8 mouse cellular contexts compared by ENCODE assay signal in the genomic region with DNA sequence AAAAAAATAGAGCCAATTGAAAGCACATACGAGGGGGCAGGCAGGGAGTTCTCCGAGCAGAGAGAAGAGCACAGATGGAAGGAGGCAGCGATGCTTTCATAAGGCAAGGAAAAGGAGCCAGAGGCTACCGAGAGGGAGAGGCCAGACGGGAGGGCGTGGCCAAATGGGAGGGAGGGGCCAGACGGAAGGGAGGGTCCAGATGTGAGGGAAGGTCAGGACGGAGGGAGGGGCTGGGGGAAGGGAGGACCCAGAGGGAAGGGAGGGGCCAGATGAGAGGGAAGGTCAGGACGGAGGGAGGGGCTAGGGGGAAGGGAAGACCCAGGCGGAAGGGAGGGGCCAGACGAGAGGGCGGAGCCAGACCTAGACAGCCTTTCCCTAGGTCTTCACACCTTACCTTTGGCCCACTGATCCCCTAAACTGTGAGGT. TPM values are rescaled to one million over a fixed set of nuclear protein-coding genes. Genes with fewer than 3 reads are reported as not detected.
A peak's percentile ranks its signal among the peaks of the same experiment; 100 is the strongest.
DNase-seq lines count a peak whose midpoint lies in the region; ATAC-seq and TF ChIP-seq lines count a peak whose summit lies in the region.

No protein-coding gene starts in this region.

- peaks cover 12% of the 10 kb centered on the region for H3K27me3 ChIP-seq in E14TG2a.4 (ENCODE audit: insufficient read depth, low read length)
- no peaks in the 10 kb centered on the region for H3K27me3 ChIP-seq in liver, embryonic 11.5 days (replicated peaks; ENCODE audit: control insufficient read depth, insufficient read depth, low read length)

- no peak overlapping the region for H3K9ac ChIP-seq in liver, embryonic 11.5 days (ENCODE audit: low read depth, low read length)

- 3% methylated on average over 12 of the region's 12 CpGs for WGBS in liver, embryonic 11.5 days

- peak; percentile 67 to 78 for DNase-seq in adrenal gland, adult (ENCODE audit: inconsistent age in 2 of 2, low spot score in 1 of 2)
- no peak for DNase-seq in adrenal gland, adult 8-10 months
- peak; percentile 61 for DNase-seq in embryo, embryonic 11.5 days (ENCODE audit: low read depth, low spot score)
- peak; percentile 41 to 55 for DNase-seq in heart, postnatal 36 days
- peak; percentile 87 for DNase-seq in liver, embryonic 11.5 days (ENCODE audit: low spot score)
- no peak for DNase-seq in right cerebral cortex, postnatal 36 days (ENCODE audit: low spot score in 2 of 2)

- peak overlapping the region; percentile 50 for H3K4me2 ChIP-seq in liver, embryonic 11.5 days

- H3K4me1 ChIP-seq in E14TG2a.4 (replicated peaks; ENCODE audit: low read depth, low read length): peaks cover 51% of the 10 kb centered on the region
- H3K4me1 ChIP-seq in liver, embryonic 11.5 days (replicated peaks; ENCODE audit: control insufficient read depth, insufficient read depth, low read length): peaks cover 48% of the 10 kb centered on the region

- TF ChIP-seq CTCF in E14TG2a.4 (conservative IDR thresholded peaks at IDR 0.05; ENCODE audit: low read length): no peak

- H3K27ac ChIP-seq in liver, embryonic 11.5 days (ENCODE audit: low read depth, low read length): peak overlapping the region; percentile 83

- intact Hi-C loops in heart, postnatal 36 days (cut with DNase I): loop anchor here (2.0 to 5.0 kb wide), 2 partner anchors 95 to 216 kb away; no protein-coding TSS in a partner anchor

- peak overlapping the region; percentile 23; the same call in 1 of the 2 replicates for H3K4me3 ChIP-seq in E14TG2a.4 (replicated peaks; ENCODE audit: low read length)
- peak overlapping the region; percentile 25; the same call in 1 of the 2 replicates for H3K4me3 ChIP-seq in liver, embryonic 11.5 days (ENCODE audit: low read depth, low read length)

- no peaks in the 10 kb centered on the region for H3K9me3 ChIP-seq in E14TG2a.4 (ENCODE audit: low read length)
- no peaks in the 10 kb centered on the region for H3K9me3 ChIP-seq in liver, embryonic 11.5 days (ENCODE audit: control insufficient read depth, low read length)

- no peaks in the 10 kb centered on the region for H3K36me3 ChIP-seq in E14TG2a.4 (ENCODE audit: insufficient read depth, low read length)
- no peaks in the 10 kb centered on the region for H3K36me3 ChIP-seq in liver, embryonic 11.5 days (ENCODE audit: control insufficient read depth, insufficient read depth, low read length)

- peak; percentile 62 for ATAC-seq in liver, embryonic 11.5 days (replicated peaks; ENCODE audit: low FRiP score)
- 0 out of 2 replicates have a peak, but pooled peaks have one; percentile 11 for ATAC-seq in neutrophil, adult 5-6 weeks (ENCODE audit: extremely low read depth, insufficient number of reproducible peaks, low FRiP score, poor library complexity, severe bottlenecking)

RNA-seq across cellular contexts. Expression of a gene that starts 18.3 kb away (rescaled TPM):
- total RNA-seq in adrenal gland, adult 8-10 months (2022): 100 to 1,000 TPM; 140 to 182 (median 166) TPM
- total RNA-seq in heart, postnatal 36 days (2021): 10 to 100 TPM; 75.5 to 80.0 TPM
- polyA plus RNA-seq in liver, embryonic 11.5 days (2014; fragmentation: Nextera tagmentation; extraction: Ambion mirVana): 37.8 and 48.1 TPM in 2 replicates
- total RNA-seq in neutrophil, adult 5-6 weeks (2017): 36.7 and 37.0 TPM in 2 replicates

RNA-seq across cellular contexts. Expression of a gene that starts 37.3 kb away (rescaled TPM):
- total RNA-seq in adrenal gland, adult 8-10 months (2022): 1 to 10 TPM; 5.5 to 9.0 (median 6.5) TPM
- 10 to 100 TPM; 24.7 to 32.1 TPM for total RNA-seq in heart, postnatal 36 days (2021)
- 5.3 TPM in 2 replicates for polyA plus RNA-seq in liver, embryonic 11.5 days (2014; fragmentation: Nextera tagmentation; extraction: Ambion mirVana)
- total RNA-seq in neutrophil, adult 5-6 weeks (2017): 0.37 TPM in 1 of 2 replicates, not detected in the other

RNA-seq across cellular contexts. Expression of a gene that starts 47.9 kb away (rescaled TPM):
- total RNA-seq in adrenal gland, adult 8-10 months (2022): 1 to 10 TPM in 3 of 4 experiments, under 1 TPM in 1; 0.59 to 3.9 (median 2.6) TPM
- 10 to 100 TPM; 14.3 to 15.8 TPM for total RNA-seq in heart, postnatal 36 days (2021)
- 19.2 and 19.8 TPM in 2 replicates for polyA plus RNA-seq in liver, embryonic 11.5 days (2014; fragmentation: Nextera tagmentation; extraction: Ambion mirVana)
- total RNA-seq in neutrophil, adult 5-6 weeks (2017): 29.6 and 30.6 TPM in 2 replicates

Comparison
In these comparisons a context has a peak if more than half of its experiments do, and no peak if none do; other contexts are left out.
1. DNase-seq: peak in adrenal gland, adult (2 of 2), embryo, embryonic 11.5 days (single experiment), heart, postnatal 36 days (2 of 2) and liver, embryonic 11.5 days (single experiment); none in adrenal gland, adult 8-10 months (single experiment) and right cerebral cortex, postnatal 36 days (0 of 2).